In the genomic region with DNA sequence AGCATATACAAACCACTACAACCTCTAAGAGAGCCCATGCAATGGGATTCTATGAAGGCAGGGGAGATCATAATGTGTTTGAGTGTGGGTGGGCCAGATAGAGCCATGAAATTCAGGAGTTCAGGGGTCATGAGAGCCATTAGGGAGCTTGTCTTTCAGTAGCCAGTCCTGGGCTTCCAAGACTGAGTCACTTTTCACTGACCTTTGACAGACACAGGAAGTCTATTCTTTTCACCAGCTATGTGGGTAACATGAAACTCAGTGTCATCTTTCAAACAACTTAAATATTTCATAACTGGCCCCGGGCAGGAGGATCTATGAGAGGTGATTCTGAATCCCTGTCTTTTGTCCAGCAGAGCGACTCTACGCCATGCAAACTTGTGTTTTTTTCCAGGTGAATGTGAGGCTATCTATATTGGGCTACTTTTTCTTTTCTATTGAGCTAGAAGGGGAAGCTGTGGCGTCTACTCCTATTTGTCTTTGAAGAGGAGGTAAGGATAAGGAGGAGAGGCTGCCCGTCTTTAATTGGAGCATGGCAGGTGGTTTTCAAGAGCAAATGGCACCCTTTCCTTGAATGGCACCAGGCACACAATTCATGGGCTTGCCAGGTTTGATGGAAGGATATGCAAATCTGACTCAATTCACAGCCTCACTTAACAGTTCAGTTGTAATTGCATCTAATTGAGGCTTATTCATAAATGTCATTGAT, we compare ENCODE assay signal across 15 mouse cellular contexts.
DNase-seq lines count a peak whose midpoint lies in the region; ATAC-seq and TF ChIP-seq lines count a peak whose summit lies in the region.
"Had no signal": no experiment of that assay in that cellular context is flagged by ENCODE, and none has a peak within 500 bp of the region (broad histone marks: within the 10 kb centered on the region; RNA-seq: fewer than 3 reads in every experiment).

No protein-coding gene starts in this region.

- 58% methylated on average over 5 of the region's 5 CpGs for WGBS in neural tube, embryonic 11.5 days
- WGBS in forebrain, embryonic 16.5 days, result 9% methylated on average over 5 of the region's 5 CpGs
- WGBS in stomach, postnatal 0 days, result 68% methylated on average over 5 of the region's 5 CpGs

- H3K27me3 ChIP-seq in neural tube, embryonic 11.5 days (ENCODE audit: control insufficient read depth, insufficient read depth, low read length), result peaks cover 5% of the 10 kb centered on the region; the same call in 1 of the 2 replicates
- H3K27me3 ChIP-seq in forebrain, embryonic 16.5 days (replicated peaks; ENCODE audit: control insufficient read depth, insufficient read depth, low read length), result no peaks in the 10 kb centered on the region
- H3K27me3 ChIP-seq in stomach, postnatal 0 days (ENCODE audit: control insufficient read depth, insufficient read depth, low read length), result no peaks in the 10 kb centered on the region
- H3K27me3 ChIP-seq: heart, embryonic 13.5 days; lung, embryonic 15.5 days had no signal

- no peak; the same call in 1 of the 2 replicates for ATAC-seq in neural tube, embryonic 11.5 days (ENCODE audit: insufficient read depth, low FRiP score, low TSS enrichment)
- peak; percentile 0; the same call in 1 of the 2 replicates for ATAC-seq in forebrain, embryonic 16.5 days
- ATAC-seq in stomach, postnatal 0 days (ENCODE audit: low FRiP score, low TSS enrichment), result 0 out of 2 replicates have a peak, but pooled peaks have one; percentile 16
- no peak for ATAC-seq in megakaryocyte-erythroid progenitor cell, adult 5-6 weeks (replicated peaks; ENCODE audit: low FRiP score, low TSS enrichment, poor library complexity, severe bottlenecking)

- no peaks in the 10 kb centered on the region for H3K4me1 ChIP-seq in neural tube, embryonic 11.5 days (ENCODE audit: control insufficient read depth, insufficient read depth, low read length)
- peaks cover 34% of the 10 kb centered on the region for H3K4me1 ChIP-seq in forebrain, embryonic 16.5 days (replicated peaks; ENCODE audit: control insufficient read depth, insufficient read depth, low read length)
- no peaks in the 10 kb centered on the region for H3K4me1 ChIP-seq in stomach, postnatal 0 days (replicated peaks; ENCODE audit: control insufficient read depth, insufficient read depth)

- no peaks in the 10 kb centered on the region for H3K9me3 ChIP-seq in neural tube, embryonic 11.5 days (ENCODE audit: control insufficient read depth, low read length)
- no peaks in the 10 kb centered on the region for H3K9me3 ChIP-seq in forebrain, embryonic 16.5 days (ENCODE audit: control insufficient read depth, low read length)
- no peaks in the 10 kb centered on the region for H3K9me3 ChIP-seq in stomach, postnatal 0 days (ENCODE audit: control insufficient read depth, low read length)
- H3K9me3 ChIP-seq: lung, embryonic 15.5 days had no signal

- TF ChIP-seq CTCF in stomach, postnatal 0 days (IDR thresholded peaks at IDR 0.05; ENCODE audit: low read depth), result no peak

- no peaks in the 10 kb centered on the region for H3K36me3 ChIP-seq in neural tube, embryonic 11.5 days (ENCODE audit: control insufficient read depth, insufficient read depth, low read length)
- H3K36me3 ChIP-seq in forebrain, embryonic 16.5 days (ENCODE audit: control insufficient read depth, insufficient read depth), result no peaks in the 10 kb centered on the region
- H3K36me3 ChIP-seq in stomach, postnatal 0 days (ENCODE audit: control insufficient read depth, insufficient read depth, low read length), result no peaks in the 10 kb centered on the region
- H3K36me3 ChIP-seq: heart, embryonic 13.5 days; lung, embryonic 15.5 days had no signal

- H3K27ac ChIP-seq in neural tube, embryonic 11.5 days (ENCODE audit: low read depth, low read length), result no peak overlapping the region
- peak overlapping the region; percentile 84 for H3K27ac ChIP-seq in forebrain, embryonic 16.5 days (ENCODE audit: low read length)
- no peak overlapping the region for H3K27ac ChIP-seq in stomach, postnatal 0 days (replicated peaks)
- H3K27ac ChIP-seq: heart, embryonic 13.5 days; kidney, postnatal 0 days; left cerebral cortex, adult 2 months; lung, embryonic 15.5 days had no signal

- no peak overlapping the region for H3K4me3 ChIP-seq in neural tube, embryonic 11.5 days (ENCODE audit: low read depth, low read length)
- H3K4me3 ChIP-seq in forebrain, embryonic 16.5 days (replicated peaks; ENCODE audit: low read length), result no peak overlapping the region
- no peak overlapping the region for H3K4me3 ChIP-seq in stomach, postnatal 0 days (ENCODE audit: low read depth, low read length)
- H3K4me3 ChIP-seq: heart, embryonic 13.5 days; left cerebral cortex, adult 2 months; lung, embryonic 15.5 days had no signal

- DNase-seq in neural tube, embryonic 11.5 days (ENCODE audit: low spot score), result peak; percentile 35
- no peak for DNase-seq in neural tube, embryonic 10.5 days (ENCODE audit: extremely low spot score, low spot score)
- DNase-seq in mesoderm, embryonic 11.5 days (ENCODE audit: low read depth, low spot score), result peak; percentile 54
- DNase-seq in stomach, postnatal 0 days (ENCODE audit: low spot score), result no peak
- DNase-seq in B cell, adult 2 months, result no peak
- DNase-seq in layer of hippocampus, postnatal 36 days, result no peak
- DNase-seq: cerebellum, adult 9-10 months; gastrocnemius, postnatal 36 days; thymus, postnatal 25 days had no signal

- no peak overlapping the region for H3K4me2 ChIP-seq in neural tube, embryonic 11.5 days (ENCODE audit: low read depth)
- no peak overlapping the region for H3K4me2 ChIP-seq in forebrain, embryonic 16.5 days (ENCODE audit: low read length)
- no peak overlapping the region for H3K4me2 ChIP-seq in stomach, postnatal 0 days (replicated peaks; ENCODE audit: low read depth)
- H3K4me2 ChIP-seq: heart, embryonic 13.5 days; lung, embryonic 15.5 days had no signal

- no peak for TF ChIP-seq EP300 in stomach, postnatal 0 days (optimal IDR thresholded peaks at IDR 0.05)

- H3K9ac ChIP-seq in neural tube, embryonic 11.5 days (ENCODE audit: low read length), result no peak overlapping the region
- no peak overlapping the region for H3K9ac ChIP-seq in forebrain, embryonic 16.5 days (replicated peaks; ENCODE audit: low read depth, low read length)
- no peak overlapping the region for H3K9ac ChIP-seq in stomach, postnatal 0 days (ENCODE audit: low read length)
- H3K9ac ChIP-seq: heart, embryonic 13.5 days; lung, embryonic 15.5 days had no signal

Comparison
In these comparisons a context has a peak if more than half of its experiments do, and no peak if none do; other contexts are left out.
1. DNase-seq: peak in neural tube, embryonic 11.5 days (single experiment) and mesoderm, embryonic 11.5 days (single experiment); none in neural tube, embryonic 10.5 days (single experiment), stomach, postnatal 0 days (single experiment), B cell, adult 2 months (0 of 2) and layer of hippocampus, postnatal 36 days (0 of 2).
2. ATAC-seq: peak in forebrain, embryonic 16.5 days (single experiment) and stomach, postnatal 0 days (single experiment); none in neural tube, embryonic 11.5 days (single experiment) and megakaryocyte-erythroid progenitor cell, adult 5-6 weeks (single experiment).